Mouse (Mus musculus) adrenal gland, postnatal 10 days (tissue): ENCODE measurements at regions not wholly inside any gene's neighbourhood (a gene's known extent, or its start where the extent isn't known, plus 50 kb on each side); places are given as distances from the start of the nearest gene placed in this dataset.

ENCODE experiments used
- DNase-seq: peaks from one replicate; pipeline ENCODE4 v3.0.0; 2021; ENCODE audit warnings: mixed read lengths

GRCm38 (mm10) chr9:86961663-86962062 lies 53.7 kb upstream of the Ripply2 start:
- DNase-seq = peak; percentile 18

DNA sequence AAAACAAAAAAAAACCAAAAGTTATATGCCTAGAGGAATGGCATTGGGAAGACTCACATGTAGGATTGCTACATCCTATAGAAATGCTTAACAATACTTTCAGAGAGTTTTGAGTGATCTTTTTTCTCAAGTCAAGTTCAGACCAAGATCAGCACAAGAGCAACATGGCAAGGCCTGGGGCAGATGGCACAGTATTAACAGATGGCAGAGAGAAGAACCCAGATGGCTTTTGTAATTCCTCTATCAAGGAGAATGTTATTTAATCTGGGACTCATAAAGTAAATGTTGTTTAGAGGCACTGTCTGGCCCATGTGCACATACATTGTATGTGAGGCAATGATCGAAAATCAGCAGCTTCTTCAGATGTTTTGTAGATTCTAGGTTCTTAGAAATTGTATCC lies 58.3 kb upstream of the Ripply2 start:
- DNase-seq = no peak

DNA sequence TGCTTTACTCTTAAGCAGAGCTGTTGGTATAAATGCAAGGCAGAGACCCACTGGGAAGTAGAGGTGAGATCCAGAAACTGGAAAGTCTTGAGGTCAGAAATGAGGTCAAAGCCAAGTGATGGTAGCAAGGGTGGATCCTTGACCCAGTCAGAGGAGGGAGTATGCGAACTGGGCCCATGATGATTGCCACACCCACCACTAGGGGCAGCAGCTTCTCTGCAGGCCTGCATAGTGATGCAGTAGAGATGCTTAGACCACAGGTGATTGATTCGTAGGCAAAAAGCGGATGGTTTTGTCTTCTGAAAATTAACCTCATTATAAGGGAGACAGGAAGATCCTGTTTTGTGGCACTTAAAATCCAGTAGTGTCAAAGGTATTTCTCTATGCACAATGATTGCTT lies 59.6 kb upstream of the Ripply2 start:
- no peak for DNase-seq

DNA sequence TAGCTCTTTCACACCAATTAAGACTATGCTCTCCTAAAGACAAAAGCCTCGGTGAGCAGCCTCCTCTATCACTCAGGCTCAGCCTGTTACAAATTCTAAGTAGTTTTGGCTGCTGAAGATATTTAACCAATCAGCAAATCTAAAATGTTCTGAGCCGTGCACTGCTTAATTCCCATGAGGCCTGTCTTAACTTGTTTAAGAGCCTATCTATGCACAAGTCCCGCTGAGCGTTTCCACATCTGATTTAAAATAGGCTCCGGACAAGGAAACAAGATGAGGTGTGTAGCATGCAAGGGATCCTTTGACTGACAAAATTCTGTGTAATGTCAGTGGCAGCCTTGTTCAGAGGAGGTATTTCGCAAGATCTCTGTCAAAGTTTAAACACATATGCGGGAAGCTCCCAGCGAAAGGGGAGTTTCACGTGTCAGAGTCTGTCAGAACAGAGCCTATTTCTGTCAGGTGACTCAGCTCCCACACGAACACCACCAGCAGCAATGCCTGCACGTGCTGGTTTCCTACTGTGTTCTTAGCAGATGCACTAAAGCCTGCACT lies 63.3 kb upstream of the Ripply2 start:
- DNase-seq = no peak

- DNase-seq = no peak
These were observed 65.5 kb upstream of the Ripply2 start for GRCm38 (mm10) chr9:86949885-86950284.

- DNase-seq = no peak
These were observed 50.7 kb upstream of the Snap91 start for GRCm38 (mm10) chr9:86931196-86931595.
